Mouse (Mus musculus) CH12.LX (cell line): ENCODE measurements around the gene Cntn4. TPM values are rescaled to one million over a fixed set of nuclear protein-coding genes. Genes with fewer than 3 reads are reported as not detected.

Source experiments
- DNase-seq: peaks from one replicate; pipeline ENCODE4 v3.0.0-alpha.2; 2013; ENCODE audit errors: extremely low read depth
- H3K27ac ChIP-seq: 2 replicates; pipeline ENCODE4 v1.5.1; 2012; ENCODE audit warnings: low read depth, mild to moderate bottlenecking, control low read depth, moderate library complexity; ENCODE audit not compliant: insufficient read depth
- H3K27me3 ChIP-seq: replicated peaks from 2 replicates; pipeline ENCODE3; 2012; ENCODE audit warnings: inconsistent platforms
- H3K36me3 ChIP-seq, 2 experiments: replicated peaks in 1 of 2; 2 replicates each; pipeline versions ENCODE3 to v1.6.1; 2012; ENCODE audit warnings: inconsistent platforms in 1 of 2, low read length in 1 of 2, mild to moderate bottlenecking in 1 of 2, mixed read lengths in 1 of 2, moderate library complexity in 1 of 2; ENCODE audit not compliant: control insufficient read depth in 1 of 2, insufficient read depth in 1 of 2
- H3K4me1 ChIP-seq, 2 experiments: 2 replicates each; pipeline ENCODE4 v1.6.1; 2012; ENCODE audit warnings: inconsistent platforms in 1 of 2, moderate library complexity in 1 of 2; ENCODE audit not compliant: insufficient read depth in 2 of 2, control insufficient read depth in 1 of 2
- H3K4me2 ChIP-seq: 2 replicates; pipeline ENCODE4 v1.6.1; 2012; ENCODE audit warnings: low read depth, mild to moderate bottlenecking, control low read depth; ENCODE audit not compliant: poor library complexity, insufficient read depth, severe bottlenecking
- H3K4me3 ChIP-seq, 3 experiments: fragments of 150-350 bp in 1 of 3; sonication (generic) in 1 of 3; replicated peaks in 1 of 3; 2 replicates each; pipeline versions ENCODE3 to v1.5.1; 2011 to 2012; ENCODE audit warnings: low read depth in 2 of 3, low read length in 2 of 3, mild to moderate bottlenecking in 2 of 3, moderate library complexity in 2 of 3, control low read depth in 1 of 3, improper control_type of control experiment in 1 of 3, inconsistent platforms in 1 of 3, mixed read lengths in 1 of 3; ENCODE audit not compliant: poor library complexity in 1 of 3
- H3K79me2 ChIP-seq: replicated peaks from 2 replicates; pipeline ENCODE4 v1.6.1; 2012; ENCODE audit warnings: mild to moderate bottlenecking, moderate library complexity; ENCODE audit not compliant: control insufficient read depth, poor library complexity, insufficient read depth, severe bottlenecking; ENCODE audit errors: extremely low read depth
- H3K9ac ChIP-seq: 2 replicates; pipeline ENCODE4 v1.6.1; 2012; ENCODE audit warnings: low read depth, mild to moderate bottlenecking, control low read depth, moderate library complexity; ENCODE audit not compliant: insufficient read depth
- H3K9me3 ChIP-seq: replicated peaks from 2 replicates; pipeline ENCODE3; 2012; ENCODE audit warnings: low read length, inconsistent platforms, mixed read lengths
- BHLHE40 ChIP-seq: IDR thresholded peaks from 2 replicates; pipeline ENCODE4 v1.6.1; 2011; ENCODE audit warnings: mild to moderate bottlenecking, low read depth, low read length, improper control_type of control experiment
- CHD1 ChIP-seq: IDR thresholded peaks from 2 replicates; pipeline ENCODE4 v1.6.1; 2012; ENCODE audit warnings: low read depth, low read length, improper control_type of control experiment, inconsistent platforms
- ELF1 ChIP-seq: IDR thresholded peaks from 2 replicates; pipeline ENCODE4 v1.6.1; 2014; ENCODE audit warnings: low read depth, mild to moderate bottlenecking, inconsistent platforms, low read length, improper control_type of control experiment
- ETS1 ChIP-seq: conservative IDR thresholded peaks from 2 replicates; pipeline ENCODE4 v1.6.1; 2012; ENCODE audit warnings: low read depth, mild to moderate bottlenecking, inconsistent platforms, low read length, improper control_type of control experiment, moderate library complexity
- JUN ChIP-seq: IDR thresholded peaks from 2 replicates; pipeline ENCODE4 v1.6.1; 2011; ENCODE audit warnings: low read depth, mild to moderate bottlenecking, low read length, improper control_type of control experiment, moderate library complexity; ENCODE audit not compliant: insufficient read depth
- JUND ChIP-seq: conservative IDR thresholded peaks from 2 replicates; pipeline ENCODE4 v1.6.1; 2011; ENCODE audit warnings: low read depth, low read length, improper control_type of control experiment
- MAFK ChIP-seq: IDR thresholded peaks from 2 replicates; pipeline ENCODE4 v1.6.1; 2011; ENCODE audit warnings: low read length, improper control_type of control experiment; ENCODE audit not compliant: insufficient replicate concordance
- MAX ChIP-seq: IDR thresholded peaks from 2 replicates; pipeline ENCODE4 v1.6.1; 2011; ENCODE audit warnings: low read length, improper control_type of control experiment
- MAZ ChIP-seq: IDR thresholded peaks from 2 replicates; pipeline ENCODE4 v1.6.1; 2012; ENCODE audit warnings: low read depth, mild to moderate bottlenecking, inconsistent platforms, low read length, improper control_type of control experiment, moderate library complexity
- NRF1 ChIP-seq: IDR thresholded peaks from 2 replicates; pipeline ENCODE4 v1.6.1; 2014; ENCODE audit warnings: low read depth, mild to moderate bottlenecking, inconsistent platforms, low read length, improper control_type of control experiment, moderate library complexity
- POLR2AphosphoS2 ChIP-seq: IDR thresholded peaks from 2 replicates; pipeline ENCODE4 v1.6.1; 2011; ENCODE audit warnings: low read depth, low read length, improper control_type of control experiment
- RAD21 ChIP-seq: IDR thresholded peaks from 2 replicates; pipeline ENCODE4 v1.6.1; 2011; ENCODE audit warnings: low read depth, mild to moderate bottlenecking, low read length, improper control_type of control experiment, moderate library complexity
- RCOR1 ChIP-seq: conservative IDR thresholded peaks from 2 replicates; pipeline ENCODE4 v1.6.1; 2012; ENCODE audit warnings: low read depth, mild to moderate bottlenecking, inconsistent platforms, low read length, improper control_type of control experiment
- SIN3A ChIP-seq: IDR thresholded peaks from 2 replicates; pipeline ENCODE4 v1.6.1; 2012; ENCODE audit warnings: low read length, improper control_type of control experiment, inconsistent platforms
- UBTF ChIP-seq: IDR thresholded peaks from 2 replicates; pipeline ENCODE4 v1.6.1; 2012; ENCODE audit warnings: low read depth, mild to moderate bottlenecking, inconsistent platforms, low read length, improper control_type of control experiment, moderate library complexity
- ZKSCAN1 ChIP-seq: IDR thresholded peaks from 2 replicates; pipeline ENCODE4 v1.6.1; 2012; ENCODE audit warnings: low read depth, inconsistent platforms, low read length, improper control_type of control experiment, borderline replicate concordance
- ZNF384 ChIP-seq: IDR thresholded peaks from 2 replicates; pipeline ENCODE4 v1.6.1; 2012; ENCODE audit warnings: low read depth, low read length, improper control_type of control experiment, inconsistent platforms
- dilution Hi-C: fragments of 300-500 bp; cut with MboI; formaldehyde crosslinking; loops from 2 replicates; pipeline ENCODE4 v1.14.3; 2020; ENCODE audit warnings: low sequenced_read_pairs; ENCODE audit not compliant: extremely low pct_unique_long_range_greater_than_20kb, extremely low pct_ligation_motif_present
- in situ Hi-C: fragments of 300-500 bp; cut with MboI; formaldehyde crosslinking; loops from 3 replicates; pipeline ENCODE4 v1.14.3; 2019; ENCODE audit warnings: low sequenced_read_pairs, low pct_ligation_motif_present, low pct_unique_long_range_greater_than_20kb, mixed read lengths
- polyA plus RNA-seq: library from polyadenylated mRNA; unstranded; fragments of >175 nt; gene quantifications from 2 replicates; pipeline ENCODE4 v1.2.1, GENCODE M21; 2012; ENCODE audit warnings: low read depth; ENCODE audit not compliant: insufficient read length
- total RNA-seq, 2 experiments: library from RNA; depleted of rRNA; stranded (reverse); fragments of 300-350 nt in 1 of 2; fragments of >200 nt in 1 of 2; gene quantifications; 2 replicates each; pipeline ENCODE4 v1.2.3; 2012 to 2014

Cntn4 gene
- total and polyA plus RNA-seq, 3 experiments, result 0.14 TPM; not detected in 2

DNA sequence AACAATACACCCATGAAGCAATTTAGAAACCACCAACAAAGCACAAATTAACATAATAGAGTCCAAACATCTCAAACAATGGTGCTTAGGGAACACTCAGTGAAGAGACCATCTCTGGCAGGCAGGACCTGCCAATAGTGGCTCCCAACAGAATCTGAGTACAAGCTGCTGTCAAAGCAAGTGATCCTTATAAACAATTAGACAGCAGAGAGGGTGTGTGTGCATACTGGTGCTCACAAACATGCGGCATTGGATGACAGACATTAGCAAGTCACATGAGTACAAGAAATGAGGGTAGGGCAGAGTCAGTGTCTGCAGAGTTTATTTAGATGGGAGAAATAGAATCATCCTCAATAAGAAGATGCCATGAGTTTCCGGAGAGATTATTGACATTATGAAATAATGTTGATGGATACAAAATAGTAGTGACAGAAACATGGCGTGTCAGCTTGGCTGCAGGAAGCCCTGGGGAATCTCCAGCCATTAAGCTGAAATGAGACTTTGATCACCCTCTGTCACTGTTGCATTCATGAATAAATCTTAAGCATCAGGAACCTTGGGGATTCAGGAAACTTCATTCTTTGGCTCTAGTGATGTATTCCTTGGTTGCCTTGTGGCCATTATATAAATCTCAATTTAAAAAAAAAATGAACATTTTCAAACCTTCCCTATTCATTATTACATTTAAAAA lies 888.5 kb downstream of the Cntn4 start:
- dilution Hi-C loops (no loop called here), in situ Hi-C loops (no loop called here)
- TF ChIP-seq RCOR1, result no peak
- TF ChIP-seq BHLHE40, result no peak
- TF ChIP-seq ELF1, result no peak
- no peak for TF ChIP-seq POLR2AphosphoS2
- no peak overlapping the region for H3K4me3 ChIP-seq
- no peaks in the 10 kb centered on the region for H3K4me1 ChIP-seq
- H3K4me2 ChIP-seq, result no peak overlapping the region
- no peaks in the 10 kb centered on the region for H3K36me3 ChIP-seq
- no peak overlapping the region for H3K27ac ChIP-seq
- no peaks in the 10 kb centered on the region for H3K79me2 ChIP-seq
- H3K9me3 ChIP-seq, result no peaks in the 10 kb centered on the region
- H3K9ac ChIP-seq, result no peak overlapping the region
- no peak for DNase-seq
- no peaks in the 10 kb centered on the region for H3K27me3 ChIP-seq

DNA sequence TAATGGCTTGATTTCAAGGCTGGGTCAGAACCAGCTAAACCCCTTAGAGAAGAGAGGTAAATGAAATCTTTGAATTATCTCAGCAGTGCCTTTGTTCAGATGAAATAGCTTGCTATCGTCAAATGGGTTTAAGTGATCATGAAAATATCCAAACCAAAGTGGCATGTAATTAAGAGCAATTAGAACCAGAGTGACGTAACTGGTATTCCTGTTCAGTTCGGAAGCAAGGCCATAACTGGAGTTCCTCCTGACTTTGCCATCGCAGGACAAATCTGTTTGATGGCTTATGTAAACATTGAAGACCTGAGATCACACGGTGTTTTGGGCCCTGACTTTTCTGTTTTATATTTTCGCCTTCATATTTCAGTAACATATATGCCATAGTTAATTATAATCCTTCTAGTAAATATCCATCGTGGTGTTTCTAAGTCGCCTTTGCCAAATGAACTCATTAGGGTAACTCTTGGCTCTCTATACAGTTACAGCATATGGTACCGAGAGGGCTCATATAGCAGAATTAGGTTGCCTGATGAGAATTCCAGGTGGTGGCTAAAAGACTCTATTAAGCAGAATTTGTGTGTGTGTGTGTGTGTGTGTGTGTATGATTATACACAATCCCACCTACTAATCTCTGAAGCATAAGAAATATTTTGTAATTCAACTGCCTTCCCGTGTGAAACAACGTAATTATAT lies 889.6 kb downstream of the Cntn4 start:
- H3K4me3 ChIP-seq, result no peak overlapping the region
- in situ Hi-C loops (no loop called here), dilution Hi-C loops (no loop called here)
- H3K27ac ChIP-seq, result no peak overlapping the region
- H3K27me3 ChIP-seq, result no peaks in the 10 kb centered on the region
- TF ChIP-seq ELF1 (no peak), ZNF384 (no peak), MAX (no peak), RAD21 (no peak), UBTF (no peak), MAZ (no peak), CHD1 (no peak), ZKSCAN1 (no peak)
- no peaks in the 10 kb centered on the region for H3K36me3 ChIP-seq
- no peaks in the 10 kb centered on the region for H3K4me1 ChIP-seq
- H3K4me2 ChIP-seq, result no peak overlapping the region
- H3K79me2 ChIP-seq, result no peaks in the 10 kb centered on the region
- DNase-seq, result no peak
- no peak overlapping the region for H3K9ac ChIP-seq
- no peaks in the 10 kb centered on the region for H3K9me3 ChIP-seq

DNA sequence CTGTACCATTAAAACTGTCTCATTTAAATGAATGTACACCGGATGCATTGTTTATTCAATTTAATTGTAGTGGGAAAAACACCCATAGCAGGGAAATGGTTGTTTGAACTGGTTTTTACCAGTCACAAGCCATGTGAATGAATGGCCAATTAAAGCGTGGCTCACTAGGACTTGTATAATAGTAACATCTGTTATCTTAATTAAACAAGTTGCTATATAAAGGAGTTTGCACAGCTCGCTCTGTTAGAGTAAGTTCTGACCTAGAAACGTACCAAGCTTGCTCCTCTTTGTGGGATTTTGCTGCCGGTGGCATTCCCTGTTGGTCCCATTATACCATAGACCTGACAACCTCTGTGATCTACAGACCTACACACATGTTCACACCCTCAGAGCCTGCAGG lies 902.7 kb downstream of the Cntn4 start:
- no peak for TF ChIP-seq ETS1
- no peak for TF ChIP-seq MAZ
- TF ChIP-seq MAFK, result no peak
- TF ChIP-seq NRF1, result no peak
- no peak for TF ChIP-seq JUN
- TF ChIP-seq ZKSCAN1, result no peak
- TF ChIP-seq JUND, result no peak
- no peak for TF ChIP-seq SIN3A
- Histone ChIP-seq H3K4me3 (no peak overlapping the region), H3K27ac (no peak overlapping the region), H3K9me3 (no peaks in the 10 kb centered on the region), H3K9ac (no peak overlapping the region), H3K4me1 (no peaks in the 10 kb centered on the region), H3K4me2 (no peak overlapping the region), H3K79me2 (no peaks in the 10 kb centered on the region), H3K27me3 (no peaks in the 10 kb centered on the region), H3K36me3 (no peaks in the 10 kb centered on the region)
- dilution Hi-C loops (no loop called here), in situ Hi-C loops (no loop called here)
- DNase-seq, result no peak
